Mouse (Mus musculus) gastrocnemius, postnatal 14 days (tissue): ENCODE data around the gene Coq7. TPM values are rescaled to one million over a fixed set of nuclear protein-coding genes. Genes with fewer than 3 reads are reported as not detected.

ENCODE experiments used
- DNase-seq: peaks from one replicate; pipeline ENCODE4 v3.0.0; 2021; ENCODE audit warnings: mixed read lengths
- intact Hi-C: fragments of 180-260 bp; cut with DNase I; formaldehyde crosslinking; loops from one replicate; pipeline ENCODE4 v1.15.1; 2025; ENCODE audit warnings: low total_unique reads
- total RNA-seq, 2 experiments: library from RNA; stranded (reverse); gene quantifications; 2 replicates each; pipeline ENCODE4 v1.2.3; 2021

Gene Coq7
- total RNA-seq, 2 experiments from 2014 or later = 68.9 to 75.6 TPM

- no peak for DNase-seq
- intact Hi-C loops = no loop called here
These were observed 60.3 kb downstream of the Coq7 start for GRCm38 (mm10) chr7:118472886-118473285.

- intact Hi-C loops = no loop called here
- no peak for DNase-seq
These were observed 65.1 kb downstream of the Coq7 start for GRCm38 (mm10) chr7:118468060-118468459.

DNA sequence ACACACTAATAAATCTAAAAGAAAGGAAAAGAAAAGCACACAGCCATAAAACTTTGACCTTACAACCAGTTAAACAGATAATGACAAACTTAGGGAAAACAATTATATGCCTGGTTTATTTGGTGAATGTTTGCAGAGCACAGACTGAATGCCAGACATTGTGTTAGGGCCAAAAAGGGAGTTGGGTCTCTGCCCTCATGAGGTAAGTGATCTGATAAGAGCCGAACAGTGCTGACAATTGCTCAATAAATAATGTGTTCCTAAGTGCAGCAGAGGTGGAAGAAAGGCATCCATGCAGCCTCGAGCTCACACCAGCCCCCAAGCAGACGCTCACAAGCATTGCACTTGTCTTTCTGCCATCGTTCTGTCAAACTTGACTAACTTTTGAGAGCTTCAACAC lies 68.7 kb downstream of the Coq7 start:
- intact Hi-C loops = no loop called here
- DNase-seq = no peak

DNA sequence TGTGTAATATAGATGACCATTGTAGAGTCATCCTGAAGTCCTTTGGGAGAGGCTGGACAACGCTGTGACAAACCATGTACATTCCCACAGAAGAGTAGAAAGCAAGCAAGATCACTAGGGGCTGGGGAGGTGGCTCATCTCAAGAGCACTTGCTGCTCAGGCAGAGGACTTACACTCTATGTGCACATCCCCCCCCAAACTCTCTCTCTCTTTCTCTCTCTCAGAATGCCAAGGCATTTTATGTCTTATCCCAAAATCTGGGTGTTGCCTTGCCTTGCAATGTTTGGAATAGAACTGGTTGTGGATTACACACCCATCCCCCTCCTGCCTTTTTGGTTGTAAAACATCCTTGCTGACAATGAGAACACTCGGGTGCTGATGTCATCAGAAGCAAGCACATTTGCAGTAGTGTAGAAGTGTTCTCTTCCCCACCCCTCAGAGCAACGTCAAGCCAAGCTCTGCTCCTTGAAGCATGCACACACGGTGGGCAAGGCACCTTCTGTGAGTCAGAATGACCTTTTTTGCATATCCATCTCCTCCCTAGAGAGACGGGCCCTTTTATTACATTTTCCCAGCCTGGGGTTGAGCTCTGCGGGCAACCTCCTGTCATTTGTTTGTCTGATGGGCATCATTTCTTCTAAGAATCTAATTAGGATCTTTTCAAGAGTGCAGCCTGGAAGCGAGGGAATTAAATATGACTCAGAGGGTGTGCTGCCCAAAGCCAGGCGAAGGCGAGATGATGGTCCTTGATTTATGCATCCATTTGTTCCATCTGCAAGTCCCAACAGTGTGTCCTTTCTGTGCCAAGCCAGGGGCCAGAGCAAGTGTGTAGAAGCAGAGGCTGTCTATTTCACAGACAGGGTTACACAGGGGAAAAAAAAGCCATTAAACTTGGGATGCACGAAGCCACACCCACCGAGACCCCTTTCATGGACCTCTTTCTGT lies 70.1 kb downstream of the Coq7 start:
- no peak for DNase-seq
- intact Hi-C loops = no loop called here

- no peak for DNase-seq
- intact Hi-C loops = no loop called here
These were observed 71.6 kb downstream of the Coq7 start for GRCm38 (mm10) chr7:118461400-118462136.

Other genes with a start within 250 kb of the Coq7 start
- gene Syt17, start 85.1 kb downstream of the Coq7 start, total RNA-seq = under 1 TPM; 0.88 to 0.89 TPM
- gene Itpripl2, start 41.4 kb downstream of the Coq7 start, total RNA-seq = 10 to 100 TPM; 17.3 to 18.7 TPM
- 1 to 10 TPM; 7.8 to 8.7 TPM for gene Tmc7, start 51.4 kb upstream of the Coq7 start, total RNA-seq
- gene Tmc5, start 63.9 kb upstream of the Coq7 start, total RNA-seq = under 1 TPM; 0.13 to 0.53 TPM
- gene Gde1, start 172.4 kb upstream of the Coq7 start, total RNA-seq = 10 to 100 TPM; 30.6 to 31.1 TPM
- gene Ccp110, start 179.2 kb upstream of the Coq7 start, total RNA-seq = 1 to 10 TPM; 2.6 to 3.1 TPM
- 10 to 100 TPM; 21.2 to 24.2 TPM for gene Vps35l, start 206.9 kb upstream of the Coq7 start, total RNA-seq